Mouse (Mus musculus) intestine, embryonic 16.5 days (tissue): ENCODE results near the gene Gfap. TPM values are rescaled to one million over a fixed set of nuclear protein-coding genes. Genes with fewer than 3 reads are reported as not detected.

Experiments
- ATAC-seq: fragments of 200-750 bp; cut with Nextera tagmentation; 2 replicates; pipeline ENCODE4 v1.8.0; 2017; ENCODE audit warnings: moderate TSS enrichment, moderate library complexity
- H3K27ac ChIP-seq: fragments of 300-500 bp; sonication (generic); 2 replicates; pipeline ENCODE4 v1.5.1; 2014; ENCODE audit warnings: mild to moderate bottlenecking, low read length
- H3K27me3 ChIP-seq: fragments of 300-500 bp; sonication (generic); replicated peaks from 2 replicates; pipeline ENCODE4 v1.6.1; 2014; ENCODE audit warnings: low read length, control low read depth, mixed read lengths; ENCODE audit not compliant: control insufficient read depth, insufficient read depth
- H3K36me3 ChIP-seq: fragments of 300-500 bp; sonication (generic); 2 replicates; pipeline ENCODE4 v1.6.1; 2014; ENCODE audit warnings: low read length, control low read depth; ENCODE audit not compliant: control insufficient read depth, insufficient read depth
- H3K4me1 ChIP-seq: fragments of 300-500 bp; sonication (generic); 2 replicates; pipeline ENCODE4 v1.6.1; 2014; ENCODE audit warnings: low read length, control low read depth, mixed read lengths; ENCODE audit not compliant: control insufficient read depth, insufficient read depth
- H3K4me2 ChIP-seq: fragments of 300-500 bp; sonication (generic); 2 replicates; pipeline ENCODE4 v1.6.1; 2014; ENCODE audit warnings: low read depth, low read length, control low read depth
- H3K4me3 ChIP-seq: fragments of 300-500 bp; sonication (generic); 2 replicates; pipeline ENCODE4 v1.5.1; 2014; ENCODE audit warnings: mild to moderate bottlenecking, low read length
- H3K9ac ChIP-seq: fragments of 300-500 bp; sonication (generic); 2 replicates; pipeline ENCODE4 v1.6.1; 2014; ENCODE audit warnings: low read depth, low read length
- H3K9me3 ChIP-seq: fragments of 300-500 bp; sonication (generic); 2 replicates; pipeline ENCODE4 v1.6.1; 2016; ENCODE audit warnings: low read length, control low read depth; ENCODE audit not compliant: control insufficient read depth
- WGBS: fragments of 180-500 bp; shearing (Covaris S2); extraction: QIAGEN DNeasy Blood & Tissue Kit; methylation state at CpG from one replicate; pipeline ENCODE4 v1.1.7; 2014; 5-methylcytosine and 5-hydroxymethylcytosine counted together
- polyA plus RNA-seq: library from polyadenylated mRNA; unstranded; fragments of >200 nt; fragmentation: Nextera tagmentation; extraction: Ambion mirVana; gene quantifications from 2 replicates; pipeline ENCODE4 v1.2.1, GENCODE M21; 2015

Gene Gfap
- polyA plus RNA-seq, 1 experiment from 2014 or later = 0.38 TPM

DNA sequence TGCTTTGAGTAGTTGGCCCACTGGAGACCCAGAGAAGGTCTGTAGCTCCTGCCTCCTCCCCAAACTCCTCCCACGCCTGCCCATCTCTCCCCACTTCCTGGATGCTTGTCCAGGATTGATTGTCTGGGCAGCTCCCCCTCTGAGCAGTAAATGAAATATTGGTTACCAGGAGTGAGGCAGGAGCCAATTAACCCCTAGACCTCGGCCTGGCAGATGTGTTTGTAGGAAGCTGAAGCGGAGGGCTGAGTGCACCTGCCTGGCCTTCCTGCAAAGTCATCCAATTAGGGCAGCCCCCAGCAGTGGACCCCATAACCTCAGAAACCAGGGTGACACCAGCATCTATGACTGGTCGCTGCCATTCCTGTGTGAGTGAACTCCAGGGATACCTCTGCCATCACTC lies 35.6 kb upstream of the Gfap start:
- no peaks in the 10 kb centered on the region for H3K9me3 ChIP-seq
- no peak overlapping the region for H3K4me2 ChIP-seq
- ATAC-seq = no peak
- no peak overlapping the region for H3K4me3 ChIP-seq
- H3K9ac ChIP-seq = no peak overlapping the region
- H3K27me3 ChIP-seq = no peaks in the 10 kb centered on the region
- peaks cover 4% of the 10 kb centered on the region; the same call in 1 of the 2 replicates for H3K4me1 ChIP-seq
- no peak overlapping the region for H3K27ac ChIP-seq
- H3K36me3 ChIP-seq = no peaks in the 10 kb centered on the region
- WGBS = 39% methylated on average over 4 of the region's 4 CpGs

DNA sequence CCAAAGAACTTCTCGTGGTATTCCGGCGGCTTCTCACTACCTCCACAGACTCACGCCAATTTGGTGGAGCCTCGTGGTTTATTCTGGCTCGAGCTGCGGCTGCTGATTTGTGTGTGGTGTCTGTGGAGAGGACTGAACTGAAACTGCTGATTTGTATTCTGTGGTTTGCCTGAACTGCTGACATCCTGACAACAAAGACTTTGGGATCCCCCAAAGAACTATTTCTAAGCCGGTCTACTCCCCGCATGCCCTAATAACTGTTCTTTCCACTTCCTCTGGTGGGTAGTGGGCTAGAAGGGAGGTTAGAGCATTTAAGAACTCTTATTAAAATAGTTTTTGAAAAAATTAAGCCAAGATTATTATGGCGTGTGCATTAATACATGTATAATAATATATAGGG lies 30.0 kb upstream of the Gfap start:
- H3K36me3 ChIP-seq = no peaks in the 10 kb centered on the region
- H3K4me2 ChIP-seq = no peak overlapping the region
- H3K9ac ChIP-seq = no peak overlapping the region
- H3K9me3 ChIP-seq = no peaks in the 10 kb centered on the region
- no peak overlapping the region for H3K27ac ChIP-seq
- H3K4me3 ChIP-seq = no peak overlapping the region
- WGBS = 91% methylated on average over 10 of the region's 10 CpGs
- no peaks in the 10 kb centered on the region for H3K4me1 ChIP-seq
- H3K27me3 ChIP-seq = no peaks in the 10 kb centered on the region
- ATAC-seq = no peak

DNA sequence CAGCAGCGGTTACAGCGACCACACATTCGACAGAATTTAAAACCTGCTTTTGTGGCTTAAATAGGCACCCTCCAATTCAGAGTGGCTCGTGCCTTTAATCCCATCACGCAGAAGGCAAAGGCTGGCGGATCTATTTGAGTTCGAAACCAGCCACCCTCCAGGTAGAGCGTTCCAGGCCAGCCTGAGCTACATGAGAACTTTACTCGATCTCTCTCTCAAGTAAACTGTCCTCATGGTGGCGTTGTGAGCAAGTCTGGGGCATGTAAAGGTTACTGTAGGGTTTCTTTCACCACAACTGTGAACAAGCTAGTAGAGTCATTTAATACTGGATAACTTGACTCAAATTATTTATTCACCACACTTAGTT lies 24.6 kb upstream of the Gfap start:
- peak overlapping the region; percentile 77 for H3K4me2 ChIP-seq
- H3K27ac ChIP-seq = peak overlapping the region; percentile 84
- H3K9ac ChIP-seq = peak overlapping the region; percentile 67
- H3K27me3 ChIP-seq = no peaks in the 10 kb centered on the region
- WGBS = under 1% methylated on average over 10 of the region's 10 CpGs
- no peaks in the 10 kb centered on the region for H3K36me3 ChIP-seq
- no peaks in the 10 kb centered on the region for H3K9me3 ChIP-seq
- peak; percentile 52; the same call in 1 of the 2 replicates for ATAC-seq
- H3K4me1 ChIP-seq = peaks cover 6% of the 10 kb centered on the region; the same call in 1 of the 2 replicates
- peak overlapping the region; percentile 66 for H3K4me3 ChIP-seq

DNA sequence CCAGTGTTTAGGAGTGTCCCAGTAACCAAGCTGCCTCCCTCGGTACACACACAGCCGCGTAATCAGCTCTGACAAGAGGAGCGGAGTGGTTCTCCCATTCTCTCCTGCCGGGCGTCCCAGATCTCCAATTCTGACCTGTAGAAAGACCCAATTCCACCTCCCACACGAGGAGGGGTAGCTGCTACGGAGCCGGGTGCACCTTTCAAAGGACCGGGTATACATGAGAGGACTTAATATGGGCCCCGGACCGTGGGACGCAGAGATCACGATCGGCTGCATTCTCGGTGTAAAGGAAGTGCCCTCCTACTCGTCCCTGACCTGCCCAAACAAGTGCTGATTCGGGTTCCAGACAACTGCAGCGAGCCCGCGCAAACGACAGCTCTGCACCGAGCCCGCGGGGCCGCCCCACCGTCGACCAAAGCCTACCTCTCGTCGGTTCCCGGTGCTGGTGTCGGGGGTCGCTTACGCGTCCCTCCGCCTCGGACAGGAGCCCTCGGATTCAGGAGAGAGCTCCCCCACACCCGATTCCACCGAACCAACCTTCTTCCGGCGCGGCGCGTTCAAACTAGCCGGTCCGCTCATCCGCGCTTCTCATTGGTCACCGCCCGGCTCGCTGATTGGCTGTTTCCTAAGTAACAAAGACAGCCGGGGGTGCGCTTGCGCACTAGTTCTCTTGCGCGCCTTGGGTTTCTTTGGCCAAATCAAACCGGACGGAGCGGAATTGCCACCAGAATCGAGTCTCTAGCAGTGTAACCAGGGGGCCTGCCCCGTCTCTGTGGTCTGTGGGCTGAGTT lies 24.0 kb upstream of the Gfap start, which contains the start of gene Kif18b:
TSS of gene Kif18b (minus strand) at position 568 of the 794 bp plus-strand sequence.
- peak within 1 kb of the TSS; percentile 79 for H3K9ac ChIP-seq
- H3K4me3 ChIP-seq = peak within 1 kb of the TSS; percentile 66
- H3K4me1 ChIP-seq = peaks cover 6% of the 10 kb centered on the region; the same call in 1 of the 2 replicates
- no peaks in the 10 kb centered on the region for H3K9me3 ChIP-seq
- H3K36me3 ChIP-seq = no peaks in the 10 kb centered on the region
- under 1% methylated on average over 62 of the region's 62 CpGs for WGBS
- no peaks in the 10 kb centered on the region for H3K27me3 ChIP-seq
- peak within 1 kb of the TSS; percentile 77 for H3K4me2 ChIP-seq
- ATAC-seq = peak; percentile 97
- peak within 1 kb of the TSS; percentile 84 for H3K27ac ChIP-seq

DNA sequence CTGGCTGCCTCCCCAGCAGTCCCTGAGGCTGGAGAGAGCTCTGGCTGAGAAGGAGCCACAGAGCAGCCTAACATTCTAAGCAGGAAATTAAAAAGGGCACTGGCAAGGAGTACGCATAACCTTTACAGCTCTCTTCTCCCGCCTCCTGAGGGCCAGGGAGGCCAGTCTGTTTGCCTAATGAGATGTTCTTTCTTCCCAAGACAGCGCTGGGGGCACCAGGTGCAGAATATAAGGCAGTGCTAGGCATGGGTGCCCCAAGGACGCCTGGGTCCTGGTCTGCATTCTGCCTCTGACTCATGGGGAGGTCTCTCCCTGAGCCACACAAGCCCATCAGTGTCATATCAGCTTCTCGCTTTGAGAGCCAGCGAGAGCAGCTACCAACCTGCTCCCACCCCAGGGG lies 20.8 kb upstream of the Gfap start:
- no peaks in the 10 kb centered on the region for H3K9me3 ChIP-seq
- ATAC-seq = no peak
- no peak overlapping the region for H3K27ac ChIP-seq
- H3K4me1 ChIP-seq = peaks cover 6% of the 10 kb centered on the region; the same call in 1 of the 2 replicates
- H3K4me2 ChIP-seq = no peak overlapping the region
- 78% methylated on average over 6 of the region's 6 CpGs for WGBS
- H3K9ac ChIP-seq = peak overlapping the region; percentile 17; the same call in 1 of the 2 replicates
- H3K4me3 ChIP-seq = no peak overlapping the region
- no peaks in the 10 kb centered on the region for H3K36me3 ChIP-seq
- H3K27me3 ChIP-seq = no peaks in the 10 kb centered on the region

DNA sequence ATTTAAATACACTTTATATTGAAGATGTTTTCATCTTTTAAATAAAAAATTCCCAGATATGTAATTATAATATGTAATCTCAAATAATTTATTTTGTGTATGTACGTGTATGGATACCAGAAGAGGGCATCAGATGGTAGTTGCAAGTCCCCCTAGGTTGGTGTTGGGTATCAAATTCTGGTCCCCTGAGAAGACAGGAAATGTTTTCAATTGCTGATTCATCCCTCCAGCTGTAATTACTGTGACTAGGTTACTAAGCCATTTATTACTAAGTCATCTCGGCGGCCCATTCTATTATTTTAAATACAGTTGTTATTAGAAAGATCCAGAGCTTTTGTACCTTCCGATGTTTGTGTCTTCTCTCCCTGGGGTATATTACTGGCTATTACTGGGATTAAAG lies 17.4 kb upstream of the Gfap start:
- Histone ChIP-seq H3K4me1 (peaks cover 6% of the 10 kb centered on the region; the same call in 1 of the 2 replicates), H3K4me2 (no peak overlapping the region), H3K36me3 (peaks cover 21% of the 10 kb centered on the region), H3K9me3 (no peaks in the 10 kb centered on the region), H3K27me3 (no peaks in the 10 kb centered on the region), H3K9ac (no peak overlapping the region), H3K27ac (no peak overlapping the region), H3K4me3 (no peak overlapping the region)
- ATAC-seq = no peak
- 83% methylated on average over 4 of the region's 4 CpGs for WGBS

DNA sequence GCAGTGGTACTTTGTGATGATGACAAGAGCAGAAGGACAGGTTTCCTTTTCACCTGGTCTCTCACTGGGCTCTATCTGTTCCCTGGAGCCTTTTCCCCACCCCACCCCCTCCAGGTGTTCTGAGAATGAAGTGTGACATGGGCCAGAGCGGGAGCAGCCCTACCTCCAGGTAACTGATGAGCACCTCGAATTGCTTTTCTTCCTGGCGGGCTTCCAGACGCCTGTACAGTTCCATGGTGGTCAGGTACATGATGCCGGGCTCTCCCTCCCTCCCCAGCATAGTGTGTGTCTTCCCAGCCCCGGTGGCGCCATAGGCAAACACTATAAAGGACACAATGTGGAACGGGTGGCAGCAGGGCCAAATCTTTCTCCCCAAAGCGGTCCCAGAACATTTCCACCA lies 14.7 kb upstream of the Gfap start:
- Histone ChIP-seq H3K4me2 (no peak overlapping the region), H3K36me3 (peaks cover 23% of the 10 kb centered on the region)

DNA sequence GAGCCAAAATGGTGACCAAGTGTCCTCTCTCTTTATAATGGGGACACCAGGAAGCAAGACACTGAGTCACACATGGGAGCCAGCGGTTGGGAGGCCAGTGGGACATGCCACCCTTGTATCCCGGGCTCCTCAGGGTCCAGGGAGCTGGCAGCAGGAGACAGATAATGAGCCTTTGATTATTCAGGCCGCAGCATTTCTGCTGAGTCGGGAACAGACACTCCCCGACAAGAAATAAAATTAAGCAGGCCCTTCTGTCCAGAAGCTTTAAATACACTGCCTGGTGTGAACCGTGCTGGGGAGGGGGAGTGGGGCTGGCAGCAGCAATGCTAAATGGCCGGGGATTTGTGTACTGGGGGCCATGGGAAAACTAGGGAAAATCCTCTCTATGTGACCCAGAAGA lies 10.7 kb upstream of the Gfap start:
- Histone ChIP-seq H3K4me3 (no peak overlapping the region), H3K27me3 (no peaks in the 10 kb centered on the region), H3K9me3 (no peaks in the 10 kb centered on the region), H3K4me1 (no peaks in the 10 kb centered on the region), H3K4me2 (no peak overlapping the region), H3K27ac (no peak overlapping the region), H3K9ac (no peak overlapping the region), H3K36me3 (peaks cover 34% of the 10 kb centered on the region)
- no peak for ATAC-seq
- 69% methylated on average over 7 of the region's 7 CpGs for WGBS

More for the DNA sequence above, 14.7 kb upstream of the Gfap start:
- no peaks in the 10 kb centered on the region for H3K27me3 ChIP-seq
- no peak for ATAC-seq
- no peaks in the 10 kb centered on the region for H3K9me3 ChIP-seq
- H3K27ac ChIP-seq = no peak overlapping the region
- WGBS = 90% methylated on average over 9 of the region's 9 CpGs
- no peak overlapping the region for H3K9ac ChIP-seq
- H3K4me3 ChIP-seq = no peak overlapping the region
- H3K4me1 ChIP-seq = no peaks in the 10 kb centered on the region

DNA sequence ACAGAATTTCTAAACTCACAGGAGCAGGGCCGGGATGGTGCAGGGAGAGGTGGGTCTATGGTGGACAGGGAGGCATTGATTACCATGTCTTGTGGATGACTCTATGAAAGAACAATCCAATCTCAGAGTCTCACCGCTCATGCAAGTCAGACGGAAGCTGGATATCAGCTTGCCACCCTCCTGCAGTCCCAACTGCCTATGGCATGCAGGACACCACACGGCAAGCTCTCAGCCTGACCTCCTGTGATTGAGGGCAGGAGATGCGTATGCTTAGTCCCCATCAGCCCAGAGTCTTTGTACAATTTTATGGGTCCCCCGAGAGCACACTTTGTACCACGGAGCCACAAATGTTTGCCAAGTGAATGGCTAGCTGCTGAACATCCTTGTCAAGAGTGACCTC lies 2.9 kb upstream of the Gfap start:
- Histone ChIP-seq H3K9me3 (no peaks in the 10 kb centered on the region), H3K4me1 (no peaks in the 10 kb centered on the region), H3K27ac (no peak overlapping the region), H3K27me3 (no peaks in the 10 kb centered on the region), H3K9ac (no peak overlapping the region), H3K36me3 (peaks cover 7% of the 10 kb centered on the region; the same call in 1 of the 2 replicates), H3K4me2 (no peak overlapping the region), H3K4me3 (no peak overlapping the region)
- 69% methylated on average over 7 of the region's 7 CpGs for WGBS
- no peak for ATAC-seq
